Mouse (Mus musculus) heart, adult 2 months (tissue): ENCODE measurements around the gene Cenpj.

Experiments used
- CTCF ChIP-seq: fragments of 200-600 bp; IDR thresholded peaks from 2 replicates; pipeline ENCODE4 v1.8.1; 2022; ENCODE audit warnings: antibody characterized with exemption, mild to moderate bottlenecking, moderate library complexity
- POLR2A ChIP-seq: fragments of 200-500 bp; IDR thresholded peaks from 2 replicates; pipeline ENCODE4 v1.6.1; 2011; ENCODE audit warnings: mild to moderate bottlenecking, low read depth, low read length, control low read depth; ENCODE audit not compliant: insufficient read depth

GRCm38 (mm10) chr14:56552924-56553323, 22.3 kb downstream of the Cenpj start:
- TF ChIP-seq POLR2A: no peak
- no peak for TF ChIP-seq CTCF
